Mouse (Mus musculus): ENCODE measurements at regions not wholly inside any gene's neighbourhood (a gene's known extent, or its start where the extent isn't known, plus 50 kb on each side); places are given as distances from the start of the nearest gene placed in this dataset.
A peak's percentile ranks its signal among the peaks of the same experiment; 100 is the strongest.

GRCm38 (mm10) chr12:102057979-102058378 lies 70.6 kb upstream of the Slc24a4 start:
- no peak for ATAC-seq (replicated peaks in 1 of 2; ENCODE audit: insufficient read depth in 1 of 2, low FRiP score in 2 of 2, low TSS enrichment in 1 of 2, low read depth in 1 of 2, poor library complexity in 2 of 2, severe bottlenecking in 2 of 2)

GRCm38 (mm10) chr12:102058428-102058827 lies 70.1 kb upstream of the Slc24a4 start:
- no peak for ATAC-seq (replicated peaks in 1 of 2; ENCODE audit: insufficient read depth in 1 of 2, low FRiP score in 2 of 2, low TSS enrichment in 1 of 2, low read depth in 1 of 2, poor library complexity in 2 of 2, severe bottlenecking in 2 of 2)

- no peak for ATAC-seq (replicated peaks in 1 of 2; ENCODE audit: insufficient read depth in 1 of 2, low FRiP score in 2 of 2, low TSS enrichment in 1 of 2, low read depth in 1 of 2, poor library complexity in 2 of 2, severe bottlenecking in 2 of 2)
These were observed 67.4 kb upstream of the Slc24a4 start for GRCm38 (mm10) chr12:102061096-102061495.

GRCm38 (mm10) chr12:102061657-102062614 lies 66.6 kb upstream of the Slc24a4 start:
- 0 out of 4 replicates have a peak, but pooled peaks of 1 of the 2 experiments have one; percentile 28 for ATAC-seq (replicated peaks in 1 of 2; ENCODE audit: insufficient read depth in 1 of 2, low FRiP score in 2 of 2, low TSS enrichment in 1 of 2, low read depth in 1 of 2, poor library complexity in 2 of 2, severe bottlenecking in 2 of 2)

GRCm38 (mm10) chr12:102062648-102063047 lies 65.9 kb upstream of the Slc24a4 start:
- peak in 1 of 2 experiments; percentile 37; a peak in 1 of 4 replicates for ATAC-seq (replicated peaks in 1 of 2; ENCODE audit: insufficient read depth in 1 of 2, low FRiP score in 2 of 2, low TSS enrichment in 1 of 2, low read depth in 1 of 2, poor library complexity in 2 of 2, severe bottlenecking in 2 of 2)

- no peak for ATAC-seq (replicated peaks in 1 of 2; ENCODE audit: insufficient read depth in 1 of 2, low FRiP score in 2 of 2, low TSS enrichment in 1 of 2, low read depth in 1 of 2, poor library complexity in 2 of 2, severe bottlenecking in 2 of 2)
These were observed 65.3 kb upstream of the Slc24a4 start for GRCm38 (mm10) chr12:102063211-102063610.

GRCm38 (mm10) chr12:102064710-102065325 lies 63.7 kb upstream of the Slc24a4 start:
- ATAC-seq (replicated peaks in 1 of 2; ENCODE audit: insufficient read depth in 1 of 2, low FRiP score in 2 of 2, low TSS enrichment in 1 of 2, low read depth in 1 of 2, poor library complexity in 2 of 2, severe bottlenecking in 2 of 2): no peak

- no peak for ATAC-seq (replicated peaks in 1 of 2; ENCODE audit: insufficient read depth in 1 of 2, low FRiP score in 2 of 2, low TSS enrichment in 1 of 2, low read depth in 1 of 2, poor library complexity in 2 of 2, severe bottlenecking in 2 of 2)
These were observed 60.8 kb upstream of the Slc24a4 start for GRCm38 (mm10) chr12:102067685-102068084.

GRCm38 (mm10) chr12:102069521-102070201 lies 58.9 kb upstream of the Slc24a4 start:
- ATAC-seq (replicated peaks in 1 of 2; ENCODE audit: insufficient read depth in 1 of 2, low FRiP score in 2 of 2, low TSS enrichment in 1 of 2, low read depth in 1 of 2, poor library complexity in 2 of 2, severe bottlenecking in 2 of 2): peak; percentile 73 to 77

- no peak for ATAC-seq (replicated peaks in 1 of 2; ENCODE audit: insufficient read depth in 1 of 2, low FRiP score in 2 of 2, low TSS enrichment in 1 of 2, low read depth in 1 of 2, poor library complexity in 2 of 2, severe bottlenecking in 2 of 2)
These were observed 56.5 kb upstream of the Slc24a4 start for GRCm38 (mm10) chr12:102071888-102072619.

- ATAC-seq (replicated peaks in 1 of 2; ENCODE audit: insufficient read depth in 1 of 2, low FRiP score in 2 of 2, low TSS enrichment in 1 of 2, low read depth in 1 of 2, poor library complexity in 2 of 2, severe bottlenecking in 2 of 2): no peak
These were observed 55.0 kb upstream of the Slc24a4 start for GRCm38 (mm10) chr12:102073540-102073939.

GRCm38 (mm10) chr12:102076298-102076697 lies 52.2 kb upstream of the Slc24a4 start:
- no peak for ATAC-seq (replicated peaks in 1 of 2; ENCODE audit: insufficient read depth in 1 of 2, low FRiP score in 2 of 2, low TSS enrichment in 1 of 2, low read depth in 1 of 2, poor library complexity in 2 of 2, severe bottlenecking in 2 of 2)

Data from hematopoietic stem cell, adult 5-6 weeks (primary cell).